Mouse (Mus musculus): ENCODE data around the gene Mroh2a. TPM values are rescaled to one million over a fixed set of nuclear protein-coding genes. Genes with fewer than 3 reads are reported as not detected.

The Mroh2a gene
- polyA plus RNA-seq, 1 experiment: not detected

DNA sequence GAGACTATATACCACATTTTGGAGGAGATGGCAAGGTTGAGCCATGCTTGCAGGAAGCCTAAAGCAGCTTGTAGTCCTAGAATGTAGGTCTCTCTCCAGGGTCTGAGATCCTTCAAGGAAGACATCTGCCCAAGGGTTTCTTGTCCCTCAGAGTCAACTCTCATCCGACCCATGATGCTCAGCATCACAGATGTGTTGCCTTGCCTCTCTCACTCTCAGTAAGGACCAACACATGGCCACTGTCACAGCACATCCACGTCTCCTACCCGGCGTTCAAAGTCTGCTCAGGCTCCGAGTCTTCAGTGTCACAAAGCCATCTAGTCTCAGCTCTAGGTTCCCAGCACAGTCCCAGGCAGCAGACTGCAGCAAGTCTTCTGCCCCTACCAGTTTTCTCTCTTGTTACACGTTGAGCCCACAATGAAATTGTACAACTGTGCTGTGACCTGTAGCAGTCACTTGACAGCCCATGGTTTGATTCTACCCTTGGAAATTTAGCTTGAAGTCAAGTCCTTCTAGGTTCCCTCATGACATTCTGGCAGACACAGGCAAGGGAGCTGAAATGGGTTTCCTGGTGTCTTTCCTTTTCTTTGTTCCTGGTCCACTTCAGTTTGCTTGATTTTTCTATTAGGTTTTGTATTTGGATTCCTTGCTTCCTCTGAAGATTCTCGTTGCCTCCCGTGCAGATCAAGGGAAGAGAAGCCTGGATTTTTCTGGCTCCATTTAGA lies 77.6 kb downstream of the Mroh2a start:
- no peaks in the 10 kb centered on the region for H3K36me3 ChIP-seq (ENCODE audit: control insufficient read depth)
- H3K4me3 ChIP-seq (replicated peaks): no peak overlapping the region
- no peaks in the 10 kb centered on the region for H3K27me3 ChIP-seq (ENCODE audit: control insufficient read depth)
- peaks cover 9% of the 10 kb centered on the region; the same call in 1 of the 2 replicates for H3K9me3 ChIP-seq (ENCODE audit: control insufficient read depth, low read length)
- no peaks in the 10 kb centered on the region for H3K4me1 ChIP-seq (ENCODE audit: control insufficient read depth)
- TF ChIP-seq TAL1 (IDR thresholded peaks at IDR 0.05; ENCODE audit: low read length) (peak; percentile 31; the same call in 1 of the 3 replicates), GATA1 (IDR thresholded peaks at IDR 0.05; ENCODE audit: low read length) (no peak)

DNA sequence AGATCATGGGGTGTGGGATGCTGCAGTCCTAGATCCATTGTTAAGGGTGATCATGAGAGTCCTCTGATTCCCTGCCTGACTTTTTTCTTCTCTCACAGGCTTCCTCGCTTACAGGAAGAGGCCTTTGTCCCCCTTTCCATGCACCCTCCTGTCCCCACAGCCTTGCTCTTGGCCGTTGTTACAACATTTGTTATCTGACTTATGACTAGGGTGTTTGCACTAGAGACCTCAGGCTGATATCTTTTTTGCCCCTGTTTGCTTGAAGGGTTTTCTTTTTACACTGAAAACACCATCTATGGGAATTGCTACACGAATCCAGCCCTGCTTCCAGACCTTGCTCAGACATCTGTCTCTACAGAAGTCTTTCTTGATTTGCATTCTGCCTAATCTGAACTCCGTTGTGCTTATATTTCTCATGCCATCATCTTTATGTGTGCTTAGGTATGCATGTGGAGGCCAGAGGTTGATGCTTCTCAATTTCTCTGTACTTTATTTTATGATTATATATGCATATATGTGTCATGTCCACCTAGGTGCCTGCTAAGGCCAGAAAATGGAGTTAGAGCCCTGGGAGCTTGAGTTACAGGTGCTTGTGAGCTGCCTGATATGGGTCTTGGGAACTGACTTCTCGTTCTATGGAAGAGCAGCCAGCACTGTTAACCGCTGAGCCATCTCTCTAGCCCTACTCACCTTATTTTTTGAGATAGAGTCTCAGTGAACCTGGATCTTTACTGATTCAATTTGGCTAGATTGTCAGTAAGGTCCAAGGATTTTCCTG lies 78.4 kb downstream of the Mroh2a start:
- H3K36me3 ChIP-seq (ENCODE audit: control insufficient read depth): no peaks in the 10 kb centered on the region
- H3K27me3 ChIP-seq (ENCODE audit: control insufficient read depth): no peaks in the 10 kb centered on the region
- no peaks in the 10 kb centered on the region for H3K4me1 ChIP-seq (ENCODE audit: control insufficient read depth)
- no peak overlapping the region for H3K4me3 ChIP-seq (replicated peaks)
- TF ChIP-seq TAL1 (IDR thresholded peaks at IDR 0.05; ENCODE audit: low read length) (no peak), GATA1 (IDR thresholded peaks at IDR 0.05; ENCODE audit: low read length) (no peak)
- H3K9me3 ChIP-seq (ENCODE audit: control insufficient read depth, low read length): peaks cover 9% of the 10 kb centered on the region; the same call in 1 of the 2 replicates

DNA sequence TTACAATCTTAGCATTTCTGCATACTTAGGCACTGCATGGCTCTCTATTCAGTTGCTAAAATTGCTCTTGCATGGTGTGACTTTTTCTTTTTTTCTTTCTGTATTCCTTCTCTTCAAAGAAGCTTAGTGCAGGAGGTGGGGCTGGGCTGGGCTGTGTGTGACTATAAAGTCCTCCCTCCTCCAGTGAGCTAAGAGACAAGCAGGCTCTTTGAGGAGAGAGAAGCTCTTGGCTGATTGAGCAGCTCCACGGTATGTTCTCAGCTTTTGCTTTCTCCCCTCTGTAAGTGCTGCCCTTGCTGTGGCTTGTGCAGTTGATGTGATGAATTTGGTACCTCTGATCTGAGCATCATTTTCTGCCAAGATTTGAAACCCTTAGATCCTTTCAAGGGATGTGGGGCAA lies 79.8 kb downstream of the Mroh2a start:
- TF ChIP-seq TAL1 (IDR thresholded peaks at IDR 0.05; ENCODE audit: low read length) (no peak), GATA1 (IDR thresholded peaks at IDR 0.05; ENCODE audit: low read length) (no peak)
- Histone ChIP-seq H3K36me3 (ENCODE audit: control insufficient read depth) (no peaks in the 10 kb centered on the region), H3K4me1 (ENCODE audit: control insufficient read depth) (no peaks in the 10 kb centered on the region), H3K9me3 (ENCODE audit: control insufficient read depth, low read length) (peaks cover 3% of the 10 kb centered on the region; the same call in 1 of the 2 replicates), H3K4me3 (replicated peaks) (no peak overlapping the region), H3K27me3 (ENCODE audit: control insufficient read depth) (no peaks in the 10 kb centered on the region)

DNA sequence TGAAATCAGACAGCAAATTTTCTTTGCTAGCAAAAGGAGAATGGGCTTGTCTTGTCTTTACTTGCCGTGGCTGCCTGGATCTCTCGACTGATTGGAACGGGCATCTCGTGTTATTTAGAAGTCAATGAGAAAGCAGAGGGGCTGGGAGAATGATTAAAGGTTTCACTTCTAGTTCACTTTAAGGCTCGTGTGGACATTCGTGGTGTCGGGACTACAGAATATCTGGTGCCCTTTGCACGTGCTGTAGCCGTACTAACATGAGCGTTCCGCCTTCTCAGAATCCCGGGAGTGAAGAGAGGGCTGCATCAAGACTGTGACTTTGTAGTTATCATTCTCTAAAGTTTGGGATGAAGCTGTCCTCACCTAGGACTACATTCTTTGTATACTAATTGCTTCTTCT lies 80.4 kb downstream of the Mroh2a start:
- no peaks in the 10 kb centered on the region for H3K4me1 ChIP-seq (ENCODE audit: control insufficient read depth)
- TF ChIP-seq TAL1 (IDR thresholded peaks at IDR 0.05; ENCODE audit: low read length) (no peak), GATA1 (IDR thresholded peaks at IDR 0.05; ENCODE audit: low read length) (no peak)
- no peaks in the 10 kb centered on the region for H3K27me3 ChIP-seq (ENCODE audit: control insufficient read depth)
- no peak overlapping the region for H3K4me3 ChIP-seq (replicated peaks)
- H3K9me3 ChIP-seq (ENCODE audit: control insufficient read depth, low read length): peaks cover 3% of the 10 kb centered on the region; the same call in 1 of the 2 replicates
- no peaks in the 10 kb centered on the region for H3K36me3 ChIP-seq (ENCODE audit: control insufficient read depth)

DNA sequence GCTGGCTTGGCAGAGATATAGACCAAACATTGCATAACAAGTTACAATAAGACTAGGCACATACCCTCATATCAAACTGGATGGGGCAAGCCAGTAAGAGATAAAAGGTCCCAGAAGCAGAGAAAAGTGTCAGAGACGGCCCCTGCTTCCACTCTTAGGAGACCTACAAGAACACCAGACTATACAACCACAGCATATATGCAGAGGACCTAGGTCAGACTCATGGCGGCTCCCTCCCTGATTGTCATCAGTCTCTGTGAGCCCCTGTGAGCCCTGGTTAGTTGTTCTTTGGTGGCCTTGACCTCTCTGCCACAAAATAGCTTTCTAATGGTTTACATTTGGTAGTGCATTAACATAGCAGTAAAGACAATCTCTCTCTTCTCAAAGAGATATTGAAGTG lies 82.2 kb downstream of the Mroh2a start:
- TF ChIP-seq TAL1 (IDR thresholded peaks at IDR 0.05; ENCODE audit: low read length) (no peak), GATA1 (IDR thresholded peaks at IDR 0.05; ENCODE audit: low read length) (no peak)
- H3K36me3 ChIP-seq (ENCODE audit: control insufficient read depth): no peaks in the 10 kb centered on the region
- H3K27me3 ChIP-seq (ENCODE audit: control insufficient read depth): no peaks in the 10 kb centered on the region
- H3K9me3 ChIP-seq (ENCODE audit: control insufficient read depth, low read length): peaks cover 3% of the 10 kb centered on the region; the same call in 1 of the 2 replicates
- H3K4me3 ChIP-seq (replicated peaks): no peak overlapping the region
- H3K4me1 ChIP-seq (ENCODE audit: control insufficient read depth): no peaks in the 10 kb centered on the region

DNA sequence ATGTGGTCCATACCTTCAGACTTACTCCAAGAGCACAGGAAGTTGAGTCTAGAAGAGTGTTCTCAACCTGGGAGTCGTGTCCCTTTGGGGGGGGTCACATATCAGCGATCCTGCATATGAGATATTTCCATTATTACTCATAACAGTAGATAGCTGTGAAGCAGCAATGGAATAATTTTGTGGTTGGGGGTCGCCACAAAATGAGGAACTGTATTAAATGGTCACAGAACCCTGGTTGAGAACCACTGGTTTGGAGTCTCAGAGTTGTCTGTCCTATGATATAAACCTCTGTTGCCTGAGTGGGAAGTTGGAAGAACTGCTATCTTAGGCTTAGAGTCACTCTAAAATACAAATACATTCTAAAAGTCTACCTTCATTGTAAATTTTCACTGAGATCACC lies 83.1 kb downstream of the Mroh2a start:
- Histone ChIP-seq H3K4me1 (ENCODE audit: control insufficient read depth) (no peaks in the 10 kb centered on the region), H3K9me3 (ENCODE audit: control insufficient read depth, low read length) (no peaks in the 10 kb centered on the region), H3K36me3 (ENCODE audit: control insufficient read depth) (no peaks in the 10 kb centered on the region), H3K27me3 (ENCODE audit: control insufficient read depth) (no peaks in the 10 kb centered on the region), H3K4me3 (replicated peaks) (no peak overlapping the region)
- TF ChIP-seq GATA1 (IDR thresholded peaks at IDR 0.05; ENCODE audit: low read length) (no peak), TAL1 (IDR thresholded peaks at IDR 0.05; ENCODE audit: low read length) (no peak)

DNA sequence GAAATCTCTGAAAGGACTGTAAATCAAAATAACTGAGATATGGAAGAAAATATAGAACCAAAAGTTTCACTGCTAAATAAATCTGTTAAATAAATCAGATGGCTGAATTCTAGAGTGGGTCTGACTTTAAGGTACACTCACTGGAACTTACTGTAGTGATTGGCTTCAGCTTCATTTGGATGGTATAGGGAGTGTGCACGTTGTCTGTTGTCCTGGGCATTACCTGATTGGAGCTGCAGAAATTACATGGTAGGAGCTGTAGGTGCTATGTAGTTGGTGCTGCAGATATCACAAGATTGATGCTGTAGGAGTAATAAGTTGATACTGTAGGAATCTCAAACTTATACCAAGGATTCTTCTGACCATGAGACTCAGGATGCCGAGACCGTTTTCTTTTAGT lies 83.6 kb downstream of the Mroh2a start:
- Histone ChIP-seq H3K36me3 (ENCODE audit: control insufficient read depth) (no peaks in the 10 kb centered on the region), H3K27me3 (ENCODE audit: control insufficient read depth) (no peaks in the 10 kb centered on the region), H3K9me3 (ENCODE audit: control insufficient read depth, low read length) (no peaks in the 10 kb centered on the region), H3K4me1 (ENCODE audit: control insufficient read depth) (no peaks in the 10 kb centered on the region), H3K4me3 (replicated peaks) (no peak overlapping the region)
- no peak for TF ChIP-seq TAL1 (IDR thresholded peaks at IDR 0.05; ENCODE audit: low read length)
- TF ChIP-seq GATA1 (IDR thresholded peaks at IDR 0.05; ENCODE audit: low read length): no peak

Other genes starting within 250 kb of the Mroh2a start
- 0.02 and 0.03 TPM in 2 replicates for gene Usp40, start 218.4 kb upstream of the Mroh2a start, polyA plus RNA-seq (2012)
- gene Ugt1a10, start 171.6 kb upstream of the Mroh2a start, polyA plus RNA-seq (2012): 0.04 TPM in 1 of 2 replicates, not detected in the other
- gene Ugt1a9, start 156.2 kb upstream of the Mroh2a start, polyA plus RNA-seq (2012): not detected in 2 replicates
- not detected in 2 replicates for gene Ugt1a8, start 139.2 kb upstream of the Mroh2a start, polyA plus RNA-seq (2012)
- gene Ugt1a7c, start 131.9 kb upstream of the Mroh2a start, polyA plus RNA-seq (2012): 0.06 TPM in 1 of 2 replicates, not detected in the other
- not detected in 2 replicates for gene Ugt1a6b, start 123.7 kb upstream of the Mroh2a start, polyA plus RNA-seq (2012)
- not detected in 2 replicates for gene Ugt1a6a, start 92.2 kb upstream of the Mroh2a start, polyA plus RNA-seq (2012)
- not detected in 2 replicates for gene Ugt1a5, start 61.0 kb upstream of the Mroh2a start, polyA plus RNA-seq (2012)
- not detected in 2 replicates for gene Ugt1a2, start 26.4 kb upstream of the Mroh2a start, polyA plus RNA-seq (2012)
- 5.5 and 6.1 TPM in 2 replicates for gene Dnajb3, start 21.2 kb upstream of the Mroh2a start, polyA plus RNA-seq (2012)
- 0.02 TPM in 1 of 2 replicates, not detected in the other for gene Ugt1a1, start 15.0 kb upstream of the Mroh2a start, polyA plus RNA-seq (2012)
- 1.1 and 2.2 TPM in 2 replicates for gene Hjurp, start 50.6 kb downstream of the Mroh2a start, polyA plus RNA-seq (2012)
- not detected in 2 replicates for gene Trpm8, start 50.7 kb downstream of the Mroh2a start, polyA plus RNA-seq (2012)
- gene Spp2, start 180.0 kb downstream of the Mroh2a start, polyA plus RNA-seq (2012): not detected in 2 replicates

All from erythroblast, embryonic 14.5 days (primary cell).